Mouse (Mus musculus) heart, adult 2 months (tissue): ENCODE measurements around the gene Zfp664.

Experiments used
- CTCF ChIP-seq: fragments of 200-600 bp; IDR thresholded peaks from 2 replicates; pipeline ENCODE4 v1.8.1; 2022; ENCODE audit warnings: antibody characterized with exemption, mild to moderate bottlenecking, moderate library complexity
- EP300 ChIP-seq: fragments of 200-500 bp; IDR thresholded peaks from 2 replicates; pipeline ENCODE4 v1.6.1; 2011; ENCODE audit warnings: low read depth, low read length, control low read depth; ENCODE audit not compliant: insufficient read depth
- POLR2A ChIP-seq: fragments of 200-500 bp; IDR thresholded peaks from 2 replicates; pipeline ENCODE4 v1.6.1; 2011; ENCODE audit warnings: mild to moderate bottlenecking, low read depth, low read length, control low read depth; ENCODE audit not compliant: insufficient read depth

GRCm38 (mm10) chr5:124888661-124889060, 26.2 kb downstream of the Zfp664 start:
- TF ChIP-seq CTCF: no peak
- TF ChIP-seq POLR2A: no peak
- TF ChIP-seq EP300: no peak
